Mouse (Mus musculus) cerebellum, adult 2 months (tissue): Measurements from ENCODE around the gene Gm49388. TPM values are rescaled to one million over a fixed set of nuclear protein-coding genes. Genes with fewer than 3 reads are reported as not detected.

Experiments
- DNase-seq, 2 experiments: peaks; one replicate each; pipeline ENCODE4 v3.0.0; 2021
- H3K27ac ChIP-seq: fragments of 200-500 bp; 2 replicates; pipeline ENCODE4 v1.5.1; 2012; ENCODE audit warnings: low read length, control low read depth, inconsistent platforms; ENCODE audit not compliant: insufficient read depth
- H3K27me3 ChIP-seq: fragments of 200-500 bp; 2 replicates; pipeline ENCODE4 v1.6.1; 2012; ENCODE audit warnings: inconsistent platforms, mild to moderate bottlenecking, low read length, moderate library complexity; ENCODE audit not compliant: control insufficient read depth, insufficient read depth
- H3K4me1 ChIP-seq: fragments of 200-500 bp; 2 replicates; pipeline ENCODE4 v1.6.1; 2011; ENCODE audit warnings: low read length; ENCODE audit not compliant: control insufficient read depth, insufficient read depth
- H3K4me3 ChIP-seq: fragments of 200-500 bp; replicated peaks from 2 replicates; pipeline ENCODE3; 2011; ENCODE audit warnings: mild to moderate bottlenecking, low read depth, low read length, control low read depth; ENCODE audit not compliant: insufficient read depth
- CTCF ChIP-seq: fragments of 200-500 bp; IDR thresholded peaks from 2 replicates; pipeline ENCODE4 v1.5.1; 2011; ENCODE audit warnings: low read depth, mild to moderate bottlenecking, control low read depth, low read length, moderate library complexity, borderline replicate concordance; ENCODE audit not compliant: insufficient read depth
- POLR2A ChIP-seq: fragments of 200-500 bp; IDR thresholded peaks from 2 replicates; pipeline ENCODE4 v1.6.1; 2011; ENCODE audit warnings: low read length, control low read depth, borderline replicate concordance; ENCODE audit not compliant: insufficient read depth
- WGBS: fragments of 180-500 bp; shearing (Covaris S2); methylation state at CpG from one replicate; pipeline ENCODE4 v1.1.7; 2018; 5-methylcytosine and 5-hydroxymethylcytosine counted together
- polyA plus RNA-seq: library from polyadenylated mRNA; depleted of rRNA; stranded (reverse); fragments of >200 nt; gene quantifications from 2 replicates; pipeline ENCODE4 v1.2.3, GENCODE M21; 2012; rRNA removed

Gm49388 gene
- polyA plus RNA-seq, 1 experiment, result 0.47 TPM

DNA sequence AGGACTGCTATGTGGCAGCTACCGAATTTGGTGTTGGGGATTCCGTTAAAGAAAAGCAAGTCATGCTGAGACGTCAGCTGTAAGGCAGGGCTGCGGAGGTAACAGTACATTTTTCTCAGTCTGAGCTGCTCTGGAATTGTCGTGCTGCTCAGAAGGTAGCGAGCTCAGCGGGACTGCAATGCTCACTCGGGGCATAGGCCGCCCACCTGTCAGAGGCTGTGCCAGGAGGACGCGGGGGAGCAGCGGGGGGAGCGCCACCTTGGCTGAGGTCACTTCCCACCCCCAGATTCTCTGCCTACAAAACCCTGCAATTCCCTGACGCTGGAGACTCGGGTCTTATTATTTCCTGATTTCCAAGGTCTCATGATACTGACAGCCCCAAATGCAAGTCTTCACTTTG lies 55.5 kb downstream of the Gm49388 start:
- 0% methylated on average over 15 of the region's 15 CpGs for WGBS
- Histone ChIP-seq H3K4me3 (peak overlapping the region; percentile 52), H3K27me3 (no peaks in the 10 kb centered on the region), H3K27ac (peak overlapping the region; percentile 97), H3K4me1 (peaks cover 15% of the 10 kb centered on the region; the same call in 1 of the 2 replicates)
- peak; percentile 85 to 86 for DNase-seq
- TF ChIP-seq POLR2A (no peak), CTCF (no peak)

DNA sequence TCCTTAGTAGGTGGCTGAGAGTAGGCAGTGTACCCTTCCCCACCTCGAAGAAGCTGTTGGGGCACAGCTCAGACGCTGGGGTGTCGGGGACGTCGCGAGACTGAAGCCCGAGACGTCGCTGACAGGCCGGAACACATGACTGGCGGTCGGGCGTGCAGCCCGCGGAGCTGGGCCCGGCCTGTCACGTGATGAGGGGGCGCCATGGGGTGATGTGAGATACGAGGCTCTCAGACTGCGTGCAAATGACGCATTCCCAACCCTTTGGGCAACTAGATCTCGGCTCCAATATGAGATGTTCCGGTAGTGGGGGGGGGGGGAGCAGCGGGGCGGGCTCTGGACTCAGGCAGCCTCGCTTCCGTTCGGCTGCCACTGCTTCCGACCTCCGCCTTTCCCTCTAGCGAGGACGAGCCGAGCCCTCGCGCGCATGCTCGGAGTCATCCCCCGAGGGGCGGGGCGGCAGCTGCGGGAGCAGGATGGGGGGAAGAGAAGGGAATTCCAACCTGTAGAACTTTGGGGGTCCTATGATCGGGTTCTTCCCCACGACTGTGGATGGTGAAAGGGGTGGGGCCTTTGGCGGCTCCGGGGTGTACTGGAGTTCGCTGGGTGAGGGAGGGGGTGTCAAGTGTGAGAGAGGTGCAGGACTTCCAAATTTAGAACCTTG lies 56.1 kb downstream of the Gm49388 start:
- 2% methylated on average over 46 of the region's 46 CpGs for WGBS
- TF ChIP-seq CTCF, result no peak
- TF ChIP-seq POLR2A, result peak; percentile 63; the same call in 1 of the 2 replicates
- Histone ChIP-seq H3K4me3 (peak overlapping the region; percentile 91), H3K27ac (peak overlapping the region; percentile 97), H3K27me3 (no peaks in the 10 kb centered on the region), H3K4me1 (peaks cover 12% of the 10 kb centered on the region; the same call in 1 of the 2 replicates)
- DNase-seq, result peak; percentile 94 to 95

DNA sequence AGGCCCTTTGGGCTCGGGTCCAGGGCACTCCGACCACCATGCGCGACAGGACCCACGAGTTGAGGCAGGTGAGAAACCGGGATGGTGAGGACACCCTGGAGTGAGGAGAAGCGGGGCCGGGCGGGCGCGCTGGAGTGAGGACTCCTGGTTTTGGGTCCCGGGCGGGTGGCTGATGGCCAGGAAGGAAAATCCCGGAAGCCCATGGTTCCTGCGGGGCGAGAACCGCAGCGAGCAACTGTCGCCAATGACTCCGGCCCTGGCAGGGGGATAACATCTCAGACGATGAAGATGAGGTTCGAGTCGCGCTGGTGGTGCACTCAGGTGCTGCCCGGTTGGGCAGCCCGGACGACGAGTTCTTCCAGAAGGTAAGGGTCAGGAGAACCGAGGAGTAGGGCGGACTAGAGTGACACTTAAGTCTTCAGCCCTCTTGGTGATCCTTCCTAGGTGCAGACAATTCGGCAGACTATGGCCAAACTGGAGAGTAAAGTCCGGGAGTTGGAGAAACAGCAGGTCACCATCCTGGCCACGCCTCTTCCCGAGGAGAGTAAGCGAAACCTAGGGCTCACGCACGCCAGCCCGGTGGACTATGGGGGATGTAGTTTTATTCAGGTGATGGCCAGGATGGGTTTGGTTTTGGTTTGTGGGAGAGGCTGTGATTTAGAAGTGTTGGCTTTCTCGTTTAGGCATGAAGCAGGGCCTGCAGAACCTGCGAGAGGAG lies 56.8 kb downstream of the Gm49388 start:
- TF ChIP-seq POLR2A (peak; percentile 77; the same call in 1 of the 2 replicates), CTCF (no peak)
- under 1% methylated on average over 40 of the region's 40 CpGs for WGBS

DNA sequence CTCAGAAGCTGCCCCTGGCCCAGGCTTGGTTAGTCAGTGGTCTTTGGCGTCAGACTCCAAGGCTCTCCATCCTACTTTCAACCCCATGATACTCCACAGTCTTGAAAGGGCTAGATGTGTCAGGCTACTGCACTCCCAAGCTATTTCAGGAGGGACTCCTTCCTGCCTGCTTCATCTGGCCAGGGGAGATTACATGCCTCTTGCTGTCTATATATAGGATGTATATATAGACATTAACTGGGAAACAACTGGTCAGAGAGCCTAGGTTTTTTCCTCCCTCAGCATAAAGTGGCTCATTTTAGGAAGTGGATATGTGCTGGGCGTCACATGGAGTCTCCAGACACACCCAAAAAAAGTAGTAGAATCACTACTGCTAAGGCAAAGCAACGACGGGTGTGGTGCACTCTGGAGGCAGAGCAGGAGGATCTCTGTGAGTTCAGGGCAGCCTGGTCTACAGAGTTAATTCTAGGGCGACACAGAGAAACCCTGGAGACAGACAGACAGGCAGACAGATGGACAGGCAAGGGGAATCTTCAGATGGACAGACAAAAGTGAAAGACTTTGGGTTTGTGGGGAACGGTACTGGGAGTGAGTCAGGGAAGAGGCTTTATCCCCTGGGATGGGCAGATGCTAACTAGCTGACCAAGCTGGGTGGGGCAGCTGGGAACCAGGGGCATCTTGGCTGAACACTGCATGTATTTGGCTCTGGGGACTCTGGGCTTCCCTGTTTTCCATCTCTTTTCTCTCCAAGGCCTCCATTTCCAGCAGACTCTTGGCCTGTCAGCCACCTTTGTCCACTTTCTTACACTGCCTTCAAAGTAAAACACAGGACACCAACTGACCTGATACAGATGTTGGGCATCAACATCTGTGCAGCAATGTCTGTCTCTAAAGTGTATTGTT lies 64.8 kb downstream of the Gm49388 start:
- Histone ChIP-seq H3K27ac (no peak overlapping the region), H3K4me3 (no peak overlapping the region), H3K27me3 (no peaks in the 10 kb centered on the region), H3K4me1 (no peaks in the 10 kb centered on the region)
- TF ChIP-seq CTCF, result no peak
- no peak for TF ChIP-seq POLR2A
- no peak for DNase-seq
- 71% methylated on average over 6 of the region's 6 CpGs for WGBS

More for the DNA sequence above, 56.8 kb downstream of the Gm49388 start:
- H3K27ac ChIP-seq, result peak overlapping the region; percentile 87
- no peaks in the 10 kb centered on the region for H3K27me3 ChIP-seq
- H3K4me1 ChIP-seq, result peaks cover 6% of the 10 kb centered on the region; the same call in 1 of the 2 replicates
- DNase-seq, result peak; percentile 87 to 88
- peak overlapping the region; percentile 91 for H3K4me3 ChIP-seq

DNA sequence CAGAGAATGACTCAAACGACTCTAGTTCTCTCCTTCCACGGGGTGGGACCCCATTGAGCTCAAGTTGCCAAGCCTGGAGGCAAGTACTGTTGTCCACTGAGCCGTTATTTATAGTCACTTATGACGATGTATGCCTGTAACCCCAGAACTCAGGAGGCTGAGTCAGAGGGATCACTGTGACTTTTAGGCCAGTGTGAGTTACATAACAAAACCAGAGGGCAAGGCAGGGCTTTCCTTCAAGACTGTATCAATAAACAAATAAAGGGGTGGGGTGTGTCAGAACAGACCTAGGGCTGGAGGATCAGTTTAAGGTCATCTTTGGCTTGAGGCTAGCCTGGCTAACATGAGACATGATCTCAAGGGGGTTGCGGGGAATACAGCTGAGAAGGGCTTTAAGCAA lies 65.5 kb downstream of the Gm49388 start:
- Histone ChIP-seq H3K27ac (no peak overlapping the region), H3K27me3 (no peaks in the 10 kb centered on the region), H3K4me3 (no peak overlapping the region), H3K4me1 (no peaks in the 10 kb centered on the region)
- no peak for TF ChIP-seq POLR2A
- no peak for TF ChIP-seq CTCF
- DNase-seq, result no peak
- 68% methylated on average over 5 of the region's 5 CpGs for WGBS

Other genes starting within 250 kb of the Gm49388 start
- gene Tmem265, start 224.2 kb upstream of the Gm49388 start, polyA plus RNA-seq, result not detected in 2 replicates
- 159 and 161 TPM in 2 replicates for gene Phkg2, start 212.3 kb upstream of the Gm49388 start, polyA plus RNA-seq
- gene Ccdc189, start 197.0 kb upstream of the Gm49388 start, polyA plus RNA-seq, result 10.1 and 12.2 TPM in 2 replicates
- gene Rnf40, start 196.8 kb upstream of the Gm49388 start, polyA plus RNA-seq, result 53.7 and 56.2 TPM in 2 replicates
- 22.4 and 22.7 TPM in 2 replicates for gene Zfp629, start 169.8 kb upstream of the Gm49388 start, polyA plus RNA-seq
- gene Bcl7c, start 76.7 kb upstream of the Gm49388 start, polyA plus RNA-seq, result 33.3 and 36.1 TPM in 2 replicates
- gene Ctf1, start 72.9 kb upstream of the Gm49388 start, polyA plus RNA-seq, result 6.4 and 6.5 TPM in 2 replicates
- gene Ctf2, start 53.4 kb upstream of the Gm49388 start, polyA plus RNA-seq, result not detected in 2 replicates
- gene Fbxl19, start 41.1 kb upstream of the Gm49388 start, polyA plus RNA-seq, result 35.2 and 37.8 TPM in 2 replicates
- gene Orai3, start 15.8 kb upstream of the Gm49388 start, polyA plus RNA-seq, result 24.1 and 26.1 TPM in 2 replicates
- 23.1 and 25.5 TPM in 2 replicates for gene Setd1a, start 8.9 kb upstream of the Gm49388 start, polyA plus RNA-seq
- 30.4 and 39.6 TPM in 2 replicates for gene Hsd3b7, start 15.0 kb downstream of the Gm49388 start, polyA plus RNA-seq
- gene Stx4a, start 38.7 kb downstream of the Gm49388 start, polyA plus RNA-seq, result 127 and 153 TPM in 2 replicates
- gene Stx1b, start 38.9 kb downstream of the Gm49388 start, polyA plus RNA-seq, result 452 and 453 TPM in 2 replicates
- gene Zfp646, start 90.6 kb downstream of the Gm49388 start, polyA plus RNA-seq, result 17.8 and 18.8 TPM in 2 replicates
- 10.9 TPM in 2 replicates for gene Zfp668, start 91.2 kb downstream of the Gm49388 start, polyA plus RNA-seq
- 5.3 and 6.3 TPM in 2 replicates for gene Prss53, start 105.4 kb downstream of the Gm49388 start, polyA plus RNA-seq
- gene Gm21974, start 109.8 kb downstream of the Gm49388 start, polyA plus RNA-seq, result not detected in 2 replicates
- 61.5 and 63.1 TPM in 2 replicates for gene Vkorc1, start 110.0 kb downstream of the Gm49388 start, polyA plus RNA-seq
- gene Bckdk, start 118.5 kb downstream of the Gm49388 start, polyA plus RNA-seq, result 69.7 and 71.5 TPM in 2 replicates
- gene Kat8, start 126.9 kb downstream of the Gm49388 start, polyA plus RNA-seq, result 49.1 and 50.0 TPM in 2 replicates
- gene Prss8, start 144.5 kb downstream of the Gm49388 start, polyA plus RNA-seq, result 0.06 and 0.08 TPM in 2 replicates
- 15.9 and 18.9 TPM in 2 replicates for gene Prss36, start 161.1 kb downstream of the Gm49388 start, polyA plus RNA-seq
- 451 and 486 TPM in 2 replicates for gene Fus, start 181.8 kb downstream of the Gm49388 start, polyA plus RNA-seq
- gene Pycard, start 208.3 kb downstream of the Gm49388 start, polyA plus RNA-seq, result 3.9 and 5.1 TPM in 2 replicates
- gene Trim72, start 218.3 kb downstream of the Gm49388 start, polyA plus RNA-seq, result 2.1 and 2.3 TPM in 2 replicates